Mouse (Mus musculus) ES-E14 (cell line): Measurements from ENCODE around the gene Elp5. TPM values are rescaled to one million over a fixed set of nuclear protein-coding genes. Genes with fewer than 3 reads are reported as not detected.
"Not testable (repeated sequence)": the region's sequence is repeated elsewhere in the genome, so short reads cannot be mapped to it uniquely, and the experiment has no call there.

Experiments used
- DNase-seq: peaks from one replicate; pipeline ENCODE4 v3.0.0-alpha.2; 2013; ENCODE audit warnings: low read depth, low spot score
- H3K27ac ChIP-seq: 2 replicates; pipeline ENCODE4 v1.5.1; 2012; ENCODE audit warnings: low read depth, mild to moderate bottlenecking, low read length, moderate library complexity, mixed read lengths; ENCODE audit not compliant: poor library complexity, insufficient read depth, severe bottlenecking
- H3K36me3 ChIP-seq: 2 replicates; pipeline ENCODE4 v1.6.1; 2012; ENCODE audit warnings: mild to moderate bottlenecking, low read length, moderate library complexity, mixed read lengths; ENCODE audit not compliant: control insufficient read depth, poor library complexity, insufficient read depth, severe bottlenecking
- H3K4me1 ChIP-seq, 2 experiments: fragments of 150-350 bp in 1 of 2; sonication (generic) in 1 of 2; 2 replicates each; pipeline ENCODE4 v1.6.1; 2012; ENCODE audit warnings: low read length in 2 of 2, mild to moderate bottlenecking in 1 of 2, mixed read lengths in 1 of 2; ENCODE audit not compliant: control insufficient read depth in 2 of 2, insufficient read depth in 2 of 2, poor library complexity in 1 of 2
- H3K4me3 ChIP-seq, 2 experiments: fragments of 150-350 bp in 1 of 2; sonication (generic) in 1 of 2; 2 replicates each; pipeline ENCODE4 v1.5.1; 2012; ENCODE audit warnings: low read length in 2 of 2, low read depth in 1 of 2, mild to moderate bottlenecking in 1 of 2, mixed read lengths in 1 of 2; ENCODE audit not compliant: insufficient read depth in 1 of 2, poor library complexity in 1 of 2, severe bottlenecking in 1 of 2
- H3K9ac ChIP-seq: 2 replicates; pipeline ENCODE4 v1.6.1; 2012; ENCODE audit warnings: low read depth, mild to moderate bottlenecking, low read length, mixed read lengths; ENCODE audit not compliant: poor library complexity, insufficient read depth, severe bottlenecking
- H3K9me3 ChIP-seq: fragments of 150-350 bp; sonication (generic); 2 replicates; pipeline ENCODE4 v1.6.1; 2012; ENCODE audit warnings: low read depth, mild to moderate bottlenecking, low read length; ENCODE audit not compliant: control insufficient read depth, insufficient read depth
- CHD2 ChIP-seq: IDR thresholded peaks from 2 replicates; pipeline ENCODE4 v1.6.1; 2014; ENCODE audit warnings: mild to moderate bottlenecking, low read depth, low read length, inconsistent platforms
- HCFC1 ChIP-seq: IDR thresholded peaks from 2 replicates; pipeline ENCODE4 v1.6.1; 2012; ENCODE audit warnings: low read length, inconsistent platforms, borderline replicate concordance; ENCODE audit not compliant: insufficient read depth
- MAFK ChIP-seq: IDR thresholded peaks from 2 replicates; pipeline ENCODE4 v1.6.1; 2014; ENCODE audit warnings: mild to moderate bottlenecking, low read depth, low read length, inconsistent platforms; ENCODE audit not compliant: insufficient read depth
- ZC3H11A ChIP-seq: IDR thresholded peaks from 2 replicates; pipeline ENCODE4 v1.6.1; 2012; ENCODE audit warnings: low read depth, mild to moderate bottlenecking, inconsistent platforms, low read length, borderline replicate concordance
- ZNF384 ChIP-seq: IDR thresholded peaks from 2 replicates; pipeline ENCODE4 v1.6.1; 2012; ENCODE audit warnings: low read depth, low read length, inconsistent platforms
- in situ Hi-C, 2 experiments: fragments of 600-800 bp; cut with MboI; formaldehyde crosslinking; loops; one replicate each; pipeline ENCODE4 v1.15.1; 2025; ENCODE audit warnings: low sequenced_read_pairs in 2 of 2, inconsistent platforms in 1 of 2; ENCODE audit not compliant: unreplicated experiment in 2 of 2
- total RNA-seq: library from RNA; depleted of rRNA; stranded (reverse); fragments of 300-350 nt; gene quantifications from 2 replicates; pipeline ENCODE4 v1.2.3, GENCODE M21; 2012

Elp5 gene
- total RNA-seq, 1 experiment = 87.9 TPM

DNA sequence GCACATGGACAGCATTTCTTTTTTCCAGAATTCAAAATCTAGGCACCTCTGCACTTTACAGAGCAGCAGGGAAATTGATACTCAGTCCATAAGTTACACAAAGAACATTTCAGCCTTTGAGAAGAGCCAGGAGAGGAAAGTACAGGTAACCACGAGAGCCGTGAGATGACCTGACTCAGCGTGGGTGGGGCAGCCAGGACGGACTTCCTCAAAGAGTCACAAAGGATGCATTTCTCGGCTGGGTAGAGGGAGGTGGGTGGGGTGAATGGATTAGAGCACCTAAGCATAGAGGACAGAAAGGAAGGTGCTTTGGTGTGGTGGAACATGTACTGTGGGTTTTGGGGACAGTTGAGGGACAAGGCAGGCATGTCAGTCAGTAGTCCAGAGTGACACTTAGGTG lies 20.5 kb downstream of the Elp5 start:
- 0 out of 2 replicates have a peak, but pooled peaks have one; percentile 3 for TF ChIP-seq MAFK
- TF ChIP-seq ZNF384 = no peak
- Histone ChIP-seq H3K9ac (no peak overlapping the region), H3K9me3 (no peaks in the 10 kb centered on the region), H3K4me3 (no peak overlapping the region), H3K4me1 (peaks cover 0 to 4% of the 10 kb centered on the region in 2 experiments; a peak in 1 of 4 replicates), H3K36me3 (no peaks in the 10 kb centered on the region), H3K27ac (no peak overlapping the region)
- in situ Hi-C loops = no loop called here
- no peak for DNase-seq

DNA sequence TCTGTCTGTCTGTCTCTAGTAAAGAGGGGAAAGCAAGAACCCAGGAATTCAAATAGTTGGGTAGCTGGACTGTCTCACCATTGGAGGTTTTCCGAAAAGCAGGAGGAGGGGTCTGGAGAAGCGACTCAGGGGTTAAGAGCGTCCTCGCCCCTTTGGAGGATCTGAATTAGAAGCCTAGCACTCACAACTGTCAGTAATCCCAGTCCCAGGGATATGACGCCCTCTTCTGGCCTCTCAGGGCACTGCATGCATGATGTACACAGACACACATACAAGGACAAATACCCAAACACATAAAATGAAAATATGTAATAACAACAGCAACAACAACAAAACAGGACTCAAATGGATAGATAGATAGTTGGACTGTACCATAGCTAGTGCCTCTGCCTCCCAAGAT lies 21.7 kb downstream of the Elp5 start:
- no peaks in the 10 kb centered on the region for H3K9me3 ChIP-seq
- in situ Hi-C loops = no loop called here
- no peak overlapping the region for H3K4me3 ChIP-seq
- peak; percentile 49; the same call in 1 of the 2 replicates for TF ChIP-seq ZC3H11A
- TF ChIP-seq MAFK = no peak
- TF ChIP-seq HCFC1 = no peak
- DNase-seq = peak; percentile 75
- peaks cover 0 to 3% of the 10 kb centered on the region in 2 experiments; a peak in 1 of 4 replicates for H3K4me1 ChIP-seq
- H3K27ac ChIP-seq = no peak overlapping the region
- H3K36me3 ChIP-seq = no peaks in the 10 kb centered on the region
- H3K9ac ChIP-seq = no peak overlapping the region

DNA sequence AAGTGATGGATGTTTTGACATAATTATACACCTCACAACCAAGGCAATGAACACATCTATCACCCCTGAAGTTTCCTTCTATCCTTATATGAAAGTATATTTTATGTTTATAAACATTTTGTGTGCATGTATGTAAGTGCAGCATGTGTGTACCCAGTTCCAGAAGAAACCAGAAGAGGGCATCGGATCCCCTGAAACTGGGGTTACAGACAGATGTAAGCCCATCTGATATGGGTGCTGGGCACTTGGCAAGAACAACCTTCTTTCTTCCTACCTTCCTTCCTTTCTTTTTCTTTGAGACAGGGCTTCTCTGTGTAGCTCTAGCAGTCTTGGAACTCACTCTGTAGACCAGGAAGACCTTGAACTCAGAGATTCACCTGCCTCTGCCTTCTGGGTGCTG lies 26.1 kb downstream of the Elp5 start:
- in situ Hi-C loops = no loop called here
- H3K9ac ChIP-seq = no peak overlapping the region
- H3K4me3 ChIP-seq = no peak overlapping the region
- no peaks in the 10 kb centered on the region for H3K4me1 ChIP-seq
- no peaks in the 10 kb centered on the region for H3K9me3 ChIP-seq
- no peaks in the 10 kb centered on the region for H3K36me3 ChIP-seq
- no peak for TF ChIP-seq ZC3H11A
- no peak for TF ChIP-seq MAFK
- TF ChIP-seq HCFC1 = no peak
- TF ChIP-seq CHD2 = no peak
- no peak for TF ChIP-seq ZNF384
- H3K27ac ChIP-seq = no peak overlapping the region
- DNase-seq = no peak

DNA sequence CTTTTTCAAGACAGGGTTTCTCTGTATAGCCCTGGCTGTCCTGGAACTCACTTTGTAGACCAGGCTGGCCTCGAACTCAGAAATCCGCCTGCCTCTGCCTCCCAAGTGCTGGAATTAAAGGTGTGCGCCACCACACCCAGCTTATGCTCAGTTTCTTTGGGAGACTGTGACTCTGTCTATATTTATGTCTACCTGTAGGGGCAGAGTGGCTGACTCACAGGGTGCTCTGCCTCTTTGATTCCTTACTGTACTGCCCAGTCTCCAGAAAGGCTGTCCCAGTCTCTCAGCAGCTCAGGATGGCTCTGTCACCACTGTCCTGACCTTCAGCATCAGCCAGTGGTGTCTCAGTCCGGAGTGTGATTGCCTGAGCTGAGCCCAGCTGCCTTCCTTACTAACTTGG lies 26.7 kb downstream of the Elp5 start:
- H3K4me3 ChIP-seq, in situ Hi-C loops, H3K4me1 ChIP-seq, H3K9ac ChIP-seq, H3K27ac ChIP-seq, H3K36me3 ChIP-seq, DNase-seq, H3K9me3 ChIP-seq: not testable (repeated sequence)

DNA sequence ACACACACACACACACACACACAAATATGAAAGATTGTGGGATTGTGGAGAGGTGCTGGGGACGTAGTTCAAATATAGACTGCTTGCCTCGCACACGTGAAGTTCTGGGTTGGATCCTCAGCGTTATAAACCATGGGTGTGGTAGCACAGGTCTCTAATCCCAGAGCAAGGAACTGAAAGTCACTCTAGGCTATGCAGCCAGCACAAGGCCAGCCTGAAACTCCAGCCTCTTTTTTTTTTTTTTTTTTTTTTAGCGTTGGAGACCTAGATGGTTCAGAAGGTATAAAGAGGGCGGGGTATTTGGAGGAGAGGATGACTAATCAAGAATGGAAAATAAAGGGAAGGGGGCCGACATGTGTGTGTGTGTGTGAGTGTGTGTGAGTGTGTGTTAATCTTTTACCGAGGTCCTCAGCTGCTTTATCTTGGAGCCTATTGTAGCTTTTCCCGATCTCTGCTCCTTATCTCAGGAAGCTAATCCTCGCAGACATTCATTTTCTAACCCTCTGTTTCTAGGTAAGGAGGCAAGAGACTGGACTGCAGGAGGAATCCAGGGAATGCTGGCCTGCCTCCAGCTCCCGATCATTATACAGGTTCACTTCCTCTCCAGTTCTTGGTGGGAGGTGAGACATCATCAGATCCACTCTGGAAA lies 28.9 kb downstream of the Elp5 start:
- Histone ChIP-seq H3K9me3 (no peaks in the 10 kb centered on the region), H3K4me1 (peaks cover 0 to 4% of the 10 kb centered on the region in 2 experiments; a peak in 1 of 4 replicates), H3K4me3 (no peak overlapping the region), H3K9ac (no peak overlapping the region), H3K27ac (no peak overlapping the region), H3K36me3 (no peaks in the 10 kb centered on the region)
- DNase-seq = no peak
- in situ Hi-C loops = no loop called here
- TF ChIP-seq ZC3H11A = no peak
- no peak for TF ChIP-seq MAFK
- no peak for TF ChIP-seq HCFC1
